Mouse (Mus musculus): ENCODE data around the gene Per1. TPM values are rescaled to one million over a fixed set of nuclear protein-coding genes. Genes with fewer than 3 reads are reported as not detected.
A peak's percentile ranks its signal among the peaks of the same experiment; 100 is the strongest.
"Not testable (repeated sequence)": the region's sequence is repeated elsewhere in the genome, so short reads cannot be mapped to it uniquely, and the experiment has no call there.

Per1 gene
- polyA plus RNA-seq, 1 experiment from 2014 or later, result 13.4 TPM

DNA sequence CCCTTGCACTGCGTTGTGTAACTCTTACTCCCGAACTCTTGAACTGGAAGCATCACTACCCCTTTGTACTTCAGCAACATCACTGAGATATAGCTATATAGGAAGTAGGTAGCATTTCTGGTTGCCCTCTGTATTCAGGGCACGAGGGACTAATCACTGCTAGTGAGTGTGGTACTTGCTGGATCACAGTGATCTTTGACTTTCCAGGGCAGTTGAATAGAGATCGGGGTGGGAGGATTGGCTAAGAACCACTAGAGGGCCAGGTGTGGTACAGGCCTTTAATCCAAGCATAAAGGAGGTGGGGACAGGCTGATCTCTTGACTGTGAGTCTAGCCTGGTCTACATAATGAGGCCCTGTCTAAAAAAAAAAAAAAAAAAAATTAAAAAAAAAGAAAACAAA lies 2.1 kb upstream of the Per1 start:
- Histone ChIP-seq H3K4me1 (replicated peaks; ENCODE audit: control insufficient read depth, insufficient read depth, low read length) (peaks cover 40% of the 10 kb centered on the region), H3K4me2 (ENCODE audit: low read length) (no peak overlapping the region), H3K9me3 (ENCODE audit: control insufficient read depth, low read length) (no peaks in the 10 kb centered on the region), H3K9ac (ENCODE audit: low read length) (no peak overlapping the region), H3K27me3 (replicated peaks; ENCODE audit: control insufficient read depth, insufficient read depth, low read length) (no peaks in the 10 kb centered on the region), H3K4me3 (ENCODE audit: low read depth, low read length) (no peak overlapping the region), H3K36me3 (ENCODE audit: control insufficient read depth, insufficient read depth, low read length) (peaks cover 37% of the 10 kb centered on the region), H3K27ac (ENCODE audit: low read depth) (no peak overlapping the region)
- no peak for ATAC-seq (replicated peaks; ENCODE audit: low FRiP score, low TSS enrichment, low read depth)
- DNase-seq (ENCODE audit: low spot score), result no peak
- WGBS, result 88% methylated on average over 4 of the region's 4 CpGs

DNA sequence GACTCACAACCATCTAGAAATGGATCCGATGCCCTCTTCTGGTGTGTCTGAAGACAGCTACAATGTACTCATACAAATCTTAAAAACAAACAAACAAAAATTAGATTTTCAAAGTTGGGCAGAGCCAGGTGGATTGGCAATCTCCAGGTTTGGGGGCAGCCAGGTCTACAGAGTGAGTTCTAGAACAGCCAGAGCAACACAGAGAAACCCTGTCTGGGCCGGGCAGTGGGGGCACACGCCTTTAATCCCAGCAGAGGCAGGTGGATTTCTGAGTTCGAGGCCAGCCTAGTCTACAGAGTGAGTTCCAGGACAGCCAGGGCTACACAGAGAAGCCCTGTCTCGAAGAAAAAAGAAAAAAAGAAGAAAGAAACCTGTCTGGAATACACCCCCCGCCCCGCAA lies 1.2 kb upstream of the Per1 start:
- not testable (repeated sequence) for H3K9ac ChIP-seq (ENCODE audit: low read length); ATAC-seq (replicated peaks; ENCODE audit: low FRiP score, low TSS enrichment, low read depth); H3K4me2 ChIP-seq (ENCODE audit: low read length); H3K4me3 ChIP-seq (ENCODE audit: low read depth, low read length); DNase-seq (ENCODE audit: low spot score); H3K27me3 ChIP-seq (replicated peaks; ENCODE audit: control insufficient read depth, insufficient read depth, low read length); H3K9me3 ChIP-seq (ENCODE audit: control insufficient read depth, low read length)
- 88% methylated on average over 7 of the region's 7 CpGs for WGBS
- H3K4me1 ChIP-seq (replicated peaks; ENCODE audit: control insufficient read depth, insufficient read depth, low read length), result peaks cover 45% of the 10 kb centered on the region
- H3K27ac ChIP-seq (ENCODE audit: low read depth), result peak overlapping the region; percentile 92; the same call in 1 of the 2 replicates
- peaks cover 37% of the 10 kb centered on the region for H3K36me3 ChIP-seq (ENCODE audit: control insufficient read depth, insufficient read depth, low read length)

DNA sequence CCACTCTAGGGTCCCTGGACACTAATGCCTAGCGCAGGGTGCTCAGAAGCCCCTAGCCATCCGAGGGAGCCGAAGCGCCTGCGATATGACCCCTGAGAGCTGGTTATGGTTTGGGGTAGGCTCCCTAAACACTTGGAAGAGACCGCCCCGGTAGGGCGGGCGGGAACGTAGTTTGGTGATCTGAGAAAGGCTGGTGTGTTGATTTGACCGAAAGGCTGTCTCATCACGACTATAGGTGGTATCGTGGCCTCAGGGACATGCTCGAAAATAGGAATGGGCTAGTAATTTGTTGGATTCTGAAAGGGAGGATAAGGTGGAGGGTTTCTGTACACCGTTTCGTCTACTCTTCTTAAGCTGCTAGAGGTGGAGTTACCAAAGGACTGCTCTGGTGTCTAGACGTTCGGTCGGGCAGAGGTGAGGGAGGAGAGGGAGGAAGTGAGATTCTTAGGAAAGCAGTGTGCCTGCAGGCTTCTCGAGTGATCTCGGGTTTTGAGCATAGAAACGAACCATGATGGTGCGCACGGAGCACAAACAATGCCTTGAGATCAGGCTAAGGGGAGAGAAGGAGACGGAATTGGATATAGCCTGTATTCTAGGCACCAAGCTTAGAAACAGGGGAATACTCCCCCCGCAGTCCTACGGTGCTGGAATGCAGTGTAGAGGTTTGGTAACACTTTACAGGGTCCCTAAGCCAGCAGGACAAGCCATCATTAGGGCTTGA lies 654 bp downstream of the Per1 start:
- Histone ChIP-seq H3K4me2 (ENCODE audit: low read length) (peak overlapping the region; percentile 98), H3K4me3 (ENCODE audit: low read depth, low read length) (peak overlapping the region; percentile 68), H3K4me1 (replicated peaks; ENCODE audit: control insufficient read depth, insufficient read depth, low read length) (peaks cover 45% of the 10 kb centered on the region), H3K9ac (ENCODE audit: low read length) (peak overlapping the region; percentile 69), H3K27me3 (replicated peaks; ENCODE audit: control insufficient read depth, insufficient read depth, low read length) (no peaks in the 10 kb centered on the region), H3K36me3 (ENCODE audit: control insufficient read depth, insufficient read depth, low read length) (peaks cover 24% of the 10 kb centered on the region), H3K27ac (ENCODE audit: low read depth) (peak overlapping the region; percentile 92), H3K9me3 (ENCODE audit: control insufficient read depth, low read length) (no peaks in the 10 kb centered on the region)
- WGBS, result 2% methylated on average over 27 of the region's 27 CpGs
- DNase-seq (ENCODE audit: low spot score), result peak; percentile 69
- no peak for ATAC-seq (replicated peaks; ENCODE audit: low FRiP score, low TSS enrichment, low read depth)

DNA sequence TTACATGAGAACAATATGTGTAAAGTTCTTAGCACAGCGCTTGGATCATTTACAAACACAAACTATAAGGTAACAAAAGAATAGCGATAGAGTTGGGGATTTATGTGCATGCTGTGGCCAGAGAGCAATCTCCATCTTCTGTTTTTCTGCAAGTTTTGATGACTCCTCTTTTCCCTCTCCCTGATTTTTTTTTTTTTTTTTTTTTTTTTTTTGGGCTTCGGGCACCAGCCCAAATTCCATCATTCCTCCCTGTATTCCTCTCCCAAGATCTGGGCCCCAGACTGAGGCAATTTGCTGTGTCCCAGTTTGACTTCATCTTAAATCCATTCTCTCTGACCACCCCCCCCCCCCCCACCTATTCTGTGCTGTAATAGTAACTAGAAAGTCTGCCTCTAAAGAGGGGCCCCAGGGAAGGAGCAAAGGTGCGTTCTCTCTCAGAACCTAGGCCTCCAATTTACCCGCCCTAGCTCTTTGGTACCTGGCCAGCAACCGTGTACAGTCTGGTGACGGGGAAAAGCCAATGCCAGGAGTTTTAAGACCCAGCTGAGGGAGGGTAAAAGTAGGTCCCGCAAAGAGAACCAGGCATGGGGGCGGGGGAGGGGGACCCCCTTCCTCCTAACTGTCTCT lies 1.5 kb downstream of the Per1 start:
- H3K4me1 ChIP-seq (replicated peaks; ENCODE audit: control insufficient read depth, insufficient read depth, low read length), result peaks cover 43% of the 10 kb centered on the region
- no peaks in the 10 kb centered on the region for H3K27me3 ChIP-seq (replicated peaks; ENCODE audit: control insufficient read depth, insufficient read depth, low read length)
- H3K9ac ChIP-seq (ENCODE audit: low read length), result peak overlapping the region; percentile 69
- ATAC-seq (replicated peaks; ENCODE audit: low FRiP score, low TSS enrichment, low read depth), result 0 out of 2 replicates have a peak, but pooled peaks have one; percentile 0
- DNase-seq (ENCODE audit: low spot score), result no peak
- H3K36me3 ChIP-seq (ENCODE audit: control insufficient read depth, insufficient read depth, low read length), result peaks cover 24% of the 10 kb centered on the region
- WGBS, result 11% methylated on average over 9 of the region's 9 CpGs
- H3K4me3 ChIP-seq (ENCODE audit: low read depth, low read length), result peak overlapping the region; percentile 68
- H3K4me2 ChIP-seq (ENCODE audit: low read length), result peak overlapping the region; percentile 98
- H3K9me3 ChIP-seq (ENCODE audit: control insufficient read depth, low read length), result no peaks in the 10 kb centered on the region
- H3K27ac ChIP-seq (ENCODE audit: low read depth), result peak overlapping the region; percentile 92

DNA sequence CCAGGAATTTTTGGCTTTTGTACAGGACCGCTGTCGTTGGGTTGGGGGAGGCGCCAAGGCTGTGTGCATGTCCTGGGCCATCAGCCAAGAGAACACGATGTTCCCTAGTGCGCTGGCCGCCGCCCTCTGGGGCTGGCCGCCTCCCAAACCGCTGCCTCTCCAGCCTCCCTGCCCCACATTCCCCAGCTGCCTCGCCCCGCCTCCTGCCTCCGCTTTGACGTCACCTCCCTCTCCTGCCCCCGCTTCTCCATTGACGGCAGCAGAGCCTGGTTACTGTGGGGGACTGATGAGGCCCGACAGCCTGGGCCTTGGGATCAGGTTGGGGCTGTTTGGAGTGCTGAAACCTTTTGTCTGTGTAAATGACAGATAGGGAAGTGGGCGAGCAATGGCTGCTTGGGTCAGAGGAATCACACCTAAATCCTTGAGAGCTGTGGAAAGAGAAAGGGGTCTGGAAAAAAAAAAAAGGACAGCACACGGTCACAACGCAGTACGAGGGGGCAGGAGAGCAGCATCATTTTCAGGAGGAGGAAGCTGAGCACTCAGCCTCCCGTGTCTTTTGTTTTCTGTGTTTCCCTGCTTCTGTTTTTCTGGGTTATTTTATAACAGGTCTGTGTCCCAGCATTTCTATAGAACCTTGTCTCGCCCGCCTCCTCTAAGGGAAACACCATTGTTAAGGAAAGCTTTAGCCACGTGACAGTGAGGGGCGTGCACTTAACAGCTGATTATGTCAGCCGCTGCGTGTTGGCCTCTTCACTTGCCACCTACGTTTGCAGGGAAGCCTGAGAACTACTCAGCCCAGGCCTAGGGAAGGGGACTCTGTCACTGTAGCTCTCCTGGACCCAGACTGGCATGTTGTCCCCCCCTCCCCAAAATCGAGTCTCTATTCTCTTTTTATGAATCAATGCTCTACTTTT lies 2.2 kb downstream of the Per1 start:
- DNase-seq (ENCODE audit: low spot score), result peak; percentile 97
- peak overlapping the region; percentile 98 for H3K4me2 ChIP-seq (ENCODE audit: low read length)
- peak overlapping the region; percentile 92 for H3K27ac ChIP-seq (ENCODE audit: low read depth)
- 3% methylated on average over 28 of the region's 29 CpGs for WGBS
- peaks cover 43% of the 10 kb centered on the region for H3K4me1 ChIP-seq (replicated peaks; ENCODE audit: control insufficient read depth, insufficient read depth, low read length)
- peak overlapping the region; percentile 68 for H3K4me3 ChIP-seq (ENCODE audit: low read depth, low read length)
- H3K9ac ChIP-seq (ENCODE audit: low read length), result peak overlapping the region; percentile 47
- H3K9me3 ChIP-seq (ENCODE audit: control insufficient read depth, low read length), result no peaks in the 10 kb centered on the region
- no peaks in the 10 kb centered on the region for H3K27me3 ChIP-seq (replicated peaks; ENCODE audit: control insufficient read depth, insufficient read depth, low read length)
- peak; percentile 33 for ATAC-seq (replicated peaks; ENCODE audit: low FRiP score, low TSS enrichment, low read depth)
- peaks cover 24% of the 10 kb centered on the region for H3K36me3 ChIP-seq (ENCODE audit: control insufficient read depth, insufficient read depth, low read length)

DNA sequence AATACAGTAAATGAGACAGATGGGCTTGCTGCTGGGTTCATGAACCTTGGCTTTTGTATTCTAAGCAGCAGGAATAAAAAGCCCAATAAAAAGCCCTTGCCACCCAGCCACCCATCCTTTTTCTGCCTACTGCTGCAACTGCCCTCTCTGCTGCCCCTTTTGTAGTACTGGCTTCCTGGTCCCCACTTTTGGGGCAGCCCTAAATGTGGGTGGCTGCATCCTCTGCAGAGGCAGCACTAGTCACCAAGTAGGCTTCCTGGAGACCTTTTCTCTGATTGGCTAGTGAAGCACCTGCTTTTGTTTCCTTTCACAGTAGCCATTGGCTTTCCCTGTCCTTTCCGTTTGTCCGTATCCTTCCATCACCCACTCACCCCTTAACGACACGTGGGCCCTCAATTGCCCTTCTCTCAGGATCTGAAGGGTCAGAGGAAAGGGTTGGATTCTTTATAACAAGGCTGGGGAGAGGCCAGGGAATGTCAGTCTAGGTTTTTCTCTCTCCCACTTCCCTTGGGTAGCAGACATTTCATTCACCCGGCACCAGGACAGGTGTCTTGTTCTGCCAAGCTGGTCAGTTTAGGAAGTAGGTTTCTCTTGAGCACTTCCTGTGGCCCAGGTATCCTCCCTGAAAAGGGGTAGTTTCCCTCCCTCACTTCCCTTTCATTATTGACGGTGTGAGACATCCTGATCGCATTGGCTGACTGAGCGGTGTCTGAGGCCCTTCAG lies 3.2 kb downstream of the Per1 start:
- H3K27me3 ChIP-seq (replicated peaks; ENCODE audit: control insufficient read depth, insufficient read depth, low read length), result no peaks in the 10 kb centered on the region
- H3K36me3 ChIP-seq (ENCODE audit: control insufficient read depth, insufficient read depth, low read length), result peaks cover 27% of the 10 kb centered on the region
- ATAC-seq (replicated peaks; ENCODE audit: low FRiP score, low TSS enrichment, low read depth) (no peak), DNase-seq (ENCODE audit: low spot score) (no peak)
- H3K9me3 ChIP-seq (ENCODE audit: control insufficient read depth, low read length), result no peaks in the 10 kb centered on the region
- H3K4me2 ChIP-seq (ENCODE audit: low read length), result peak overlapping the region; percentile 98
- peak overlapping the region; percentile 92 for H3K27ac ChIP-seq (ENCODE audit: low read depth)
- H3K9ac ChIP-seq (ENCODE audit: low read length), result no peak overlapping the region; the same call in 1 of the 2 replicates
- H3K4me1 ChIP-seq (replicated peaks; ENCODE audit: control insufficient read depth, insufficient read depth, low read length), result peaks cover 43% of the 10 kb centered on the region
- peak overlapping the region; percentile 46 for H3K4me3 ChIP-seq (ENCODE audit: low read depth, low read length)
- WGBS, result 24% methylated on average over 8 of the region's 8 CpGs

DNA sequence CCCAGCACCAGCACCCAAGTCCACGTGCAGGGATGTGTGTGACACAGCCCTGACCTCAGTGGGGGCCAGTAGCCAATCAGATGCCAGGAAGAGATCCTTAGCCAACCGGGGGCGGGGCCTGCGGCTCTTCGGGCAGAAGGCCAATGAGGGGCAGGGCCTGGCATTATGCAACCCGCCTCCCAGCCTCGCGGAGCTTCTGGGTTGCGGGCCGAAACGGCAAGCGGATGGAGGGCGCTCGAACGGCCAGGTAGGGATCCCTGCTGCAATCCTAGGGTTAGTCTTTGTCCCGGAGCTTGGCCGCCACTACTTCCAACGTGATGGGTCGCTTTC lies 3.7 kb downstream of the Per1 start:
- peak; percentile 12 for ATAC-seq (replicated peaks; ENCODE audit: low FRiP score, low TSS enrichment, low read depth)
- Histone ChIP-seq H3K4me1 (replicated peaks; ENCODE audit: control insufficient read depth, insufficient read depth, low read length) (peaks cover 43% of the 10 kb centered on the region), H3K4me2 (ENCODE audit: low read length) (peak overlapping the region; percentile 98), H3K36me3 (ENCODE audit: control insufficient read depth, insufficient read depth, low read length) (peaks cover 32% of the 10 kb centered on the region), H3K27ac (ENCODE audit: low read depth) (peak overlapping the region; percentile 92), H3K9ac (ENCODE audit: low read length) (peak overlapping the region; percentile 51), H3K4me3 (ENCODE audit: low read depth, low read length) (peak overlapping the region; percentile 46), H3K27me3 (replicated peaks; ENCODE audit: control insufficient read depth, insufficient read depth, low read length) (no peaks in the 10 kb centered on the region), H3K9me3 (ENCODE audit: control insufficient read depth, low read length) (no peaks in the 10 kb centered on the region)
- peak; percentile 94 for DNase-seq (ENCODE audit: low spot score)
- under 1% methylated on average over 19 of the region's 19 CpGs for WGBS
